Mouse (Mus musculus): ENCODE measurements at regions not wholly inside any gene's neighbourhood (a gene's known extent, or its start where the extent isn't known, plus 50 kb on each side); places are given as distances from the start of the nearest gene placed in this dataset.

- Histone ChIP-seq H3K27me3 (no peaks in the 10 kb centered on the region), H3K9ac (no peak overlapping the region), H3K9me3 (no peaks in the 10 kb centered on the region), H3K4me2 (no peak overlapping the region; the same call in 1 of the 2 replicates), H3K4me3 (no peak overlapping the region), H3K4me1 (peaks cover 7% of the 10 kb centered on the region; the same call in 1 of the 2 replicates), H3K36me3 (no peaks in the 10 kb centered on the region), H3K27ac (no peak overlapping the region)
- WGBS: 30% methylated on average over 17 of the region's 17 CpGs
- ATAC-seq (ENCODE audit: borderline replicate concordance, extremely low read depth, low FRiP score, low TSS enrichment): peak; percentile 31; the same call in 1 of the 2 replicates
These were observed 65.3 kb upstream of the Pomp start for GRCm38 (mm10) chr5:147794711-147795532.

- peaks cover 7% of the 10 kb centered on the region; the same call in 1 of the 2 replicates for H3K4me1 ChIP-seq
- H3K36me3 ChIP-seq: no peaks in the 10 kb centered on the region
- ATAC-seq (ENCODE audit: borderline replicate concordance, extremely low read depth, low FRiP score, low TSS enrichment): no peak
- no peak overlapping the region for H3K9ac ChIP-seq
- H3K4me2 ChIP-seq: no peak overlapping the region
- no peaks in the 10 kb centered on the region for H3K9me3 ChIP-seq
- WGBS: 51% methylated on average over 9 of the region's 9 CpGs
- H3K27me3 ChIP-seq: no peaks in the 10 kb centered on the region
- no peak overlapping the region for H3K27ac ChIP-seq
- no peak overlapping the region for H3K4me3 ChIP-seq
These were observed 67.2 kb upstream of the Pomp start for GRCm38 (mm10) chr5:147793059-147793458.

GRCm38 (mm10) chr5:147792638-147793037 lies 66.8 kb upstream of the Flt1 start:
- WGBS: 71% methylated on average over 4 of the region's 4 CpGs
- no peaks in the 10 kb centered on the region for H3K27me3 ChIP-seq
- H3K9me3 ChIP-seq: no peaks in the 10 kb centered on the region
- no peaks in the 10 kb centered on the region for H3K36me3 ChIP-seq
- no peak for ATAC-seq (ENCODE audit: borderline replicate concordance, extremely low read depth, low FRiP score, low TSS enrichment)
- H3K9ac ChIP-seq: no peak overlapping the region
- H3K4me1 ChIP-seq: peaks cover 7% of the 10 kb centered on the region; the same call in 1 of the 2 replicates
- H3K27ac ChIP-seq: no peak overlapping the region
- H3K4me2 ChIP-seq: no peak overlapping the region
- H3K4me3 ChIP-seq: no peak overlapping the region

GRCm38 (mm10) chr5:147791121-147791520 lies 65.3 kb upstream of the Flt1 start:
- Histone ChIP-seq H3K4me1 (peaks cover 7% of the 10 kb centered on the region; the same call in 1 of the 2 replicates), H3K4me2 (no peak overlapping the region), H3K27me3 (no peaks in the 10 kb centered on the region), H3K36me3 (no peaks in the 10 kb centered on the region), H3K9me3 (no peaks in the 10 kb centered on the region), H3K27ac (no peak overlapping the region), H3K9ac (no peak overlapping the region), H3K4me3 (no peak overlapping the region)
- ATAC-seq (ENCODE audit: borderline replicate concordance, extremely low read depth, low FRiP score, low TSS enrichment): no peak

GRCm38 (mm10) chr5:147788496-147788895 lies 62.7 kb upstream of the Flt1 start:
- no peak overlapping the region for H3K27ac ChIP-seq
- H3K9me3 ChIP-seq: no peaks in the 10 kb centered on the region
- H3K9ac ChIP-seq: no peak overlapping the region
- WGBS: 56% methylated on average over 6 of the region's 6 CpGs
- H3K36me3 ChIP-seq: no peaks in the 10 kb centered on the region
- ATAC-seq (ENCODE audit: borderline replicate concordance, extremely low read depth, low FRiP score, low TSS enrichment): no peak
- no peaks in the 10 kb centered on the region for H3K4me1 ChIP-seq
- H3K4me2 ChIP-seq: no peak overlapping the region
- H3K4me3 ChIP-seq: no peak overlapping the region
- H3K27me3 ChIP-seq: no peaks in the 10 kb centered on the region

GRCm38 (mm10) chr5:147786857-147787256 lies 61.0 kb upstream of the Flt1 start:
- Histone ChIP-seq H3K4me3 (no peak overlapping the region), H3K4me1 (no peaks in the 10 kb centered on the region), H3K27ac (no peak overlapping the region), H3K4me2 (no peak overlapping the region), H3K36me3 (no peaks in the 10 kb centered on the region), H3K9me3 (no peaks in the 10 kb centered on the region), H3K27me3 (no peaks in the 10 kb centered on the region), H3K9ac (no peak overlapping the region)
- WGBS: 58% methylated on average over 5 of the region's 5 CpGs
- no peak for ATAC-seq (ENCODE audit: borderline replicate concordance, extremely low read depth, low FRiP score, low TSS enrichment)

GRCm38 (mm10) chr5:147784159-147784558 lies 58.3 kb upstream of the Flt1 start:
- Histone ChIP-seq H3K27me3 (no peaks in the 10 kb centered on the region), H3K36me3 (no peaks in the 10 kb centered on the region), H3K27ac (no peak overlapping the region), H3K4me2 (no peak overlapping the region), H3K9me3 (no peaks in the 10 kb centered on the region), H3K4me3 (no peak overlapping the region), H3K4me1 (no peaks in the 10 kb centered on the region), H3K9ac (no peak overlapping the region)
- no peak for ATAC-seq (ENCODE audit: borderline replicate concordance, extremely low read depth, low FRiP score, low TSS enrichment)
- WGBS: 91% methylated on average over 9 of the region's 9 CpGs

- 68% methylated on average over 4 of the region's 4 CpGs for WGBS
- Histone ChIP-seq H3K36me3 (no peaks in the 10 kb centered on the region), H3K4me2 (no peak overlapping the region), H3K9me3 (no peaks in the 10 kb centered on the region), H3K27me3 (no peaks in the 10 kb centered on the region), H3K27ac (no peak overlapping the region), H3K4me3 (no peak overlapping the region), H3K4me1 (no peaks in the 10 kb centered on the region), H3K9ac (no peak overlapping the region)
- no peak for ATAC-seq (ENCODE audit: borderline replicate concordance, extremely low read depth, low FRiP score, low TSS enrichment)
These were observed 57.7 kb upstream of the Flt1 start for GRCm38 (mm10) chr5:147783476-147783875.

- ATAC-seq (ENCODE audit: borderline replicate concordance, extremely low read depth, low FRiP score, low TSS enrichment): no peak
- no peak overlapping the region for H3K4me2 ChIP-seq
- H3K36me3 ChIP-seq: no peaks in the 10 kb centered on the region
- no peak overlapping the region for H3K4me3 ChIP-seq
- WGBS: 50% methylated on average over 7 of the region's 7 CpGs
- no peaks in the 10 kb centered on the region for H3K27me3 ChIP-seq
- no peak overlapping the region for H3K9ac ChIP-seq
- H3K27ac ChIP-seq: no peak overlapping the region
- no peaks in the 10 kb centered on the region for H3K9me3 ChIP-seq
- H3K4me1 ChIP-seq: no peaks in the 10 kb centered on the region
These were observed 57.0 kb upstream of the Flt1 start for GRCm38 (mm10) chr5:147782761-147783160.

GRCm38 (mm10) chr5:147782241-147782681 lies 56.5 kb upstream of the Flt1 start:
- H3K27me3 ChIP-seq: no peaks in the 10 kb centered on the region
- H3K27ac ChIP-seq: no peak overlapping the region
- no peaks in the 10 kb centered on the region for H3K4me1 ChIP-seq
- H3K36me3 ChIP-seq: no peaks in the 10 kb centered on the region
- no peaks in the 10 kb centered on the region for H3K9me3 ChIP-seq
- no peak overlapping the region for H3K9ac ChIP-seq
- 12% methylated on average over 8 of the region's 8 CpGs for WGBS
- peak; percentile 62; the same call in 1 of the 2 replicates for ATAC-seq (ENCODE audit: borderline replicate concordance, extremely low read depth, low FRiP score, low TSS enrichment)
- H3K4me2 ChIP-seq: no peak overlapping the region
- H3K4me3 ChIP-seq: no peak overlapping the region

GRCm38 (mm10) chr5:147781215-147781614 lies 55.4 kb upstream of the Flt1 start:
- Histone ChIP-seq H3K27me3 (no peaks in the 10 kb centered on the region), H3K36me3 (no peaks in the 10 kb centered on the region), H3K4me2 (no peak overlapping the region), H3K9me3 (no peaks in the 10 kb centered on the region), H3K9ac (no peak overlapping the region), H3K4me1 (no peaks in the 10 kb centered on the region), H3K4me3 (no peak overlapping the region), H3K27ac (no peak overlapping the region)
- WGBS: 90% methylated on average over 17 of the region's 17 CpGs
- no peak for ATAC-seq (ENCODE audit: borderline replicate concordance, extremely low read depth, low FRiP score, low TSS enrichment)

- ATAC-seq (ENCODE audit: borderline replicate concordance, extremely low read depth, low FRiP score, low TSS enrichment): no peak
- Histone ChIP-seq H3K27ac (no peak overlapping the region), H3K36me3 (no peaks in the 10 kb centered on the region), H3K4me3 (no peak overlapping the region), H3K4me1 (no peaks in the 10 kb centered on the region), H3K4me2 (no peak overlapping the region), H3K27me3 (no peaks in the 10 kb centered on the region), H3K9me3 (no peaks in the 10 kb centered on the region), H3K9ac (no peak overlapping the region)
- WGBS: 70% methylated on average over 9 of the region's 9 CpGs
These were observed 52.7 kb upstream of the Flt1 start for GRCm38 (mm10) chr5:147778557-147778956.
